Mouse (Mus musculus) effector memory CD4-positive, alpha-beta T cell, adult 5 months (primary cell): ENCODE measurements around the gene Prf1. TPM values are rescaled to one million over a fixed set of nuclear protein-coding genes. Genes with fewer than 3 reads are reported as not detected.

Source experiments
- polyA plus RNA-seq: library from polyadenylated mRNA; unstranded; fragments of 100-300 nt; shearing (Covaris generic); gene quantifications from one replicate; pipeline ENCODE4 v1.2.1, GENCODE M21; 2017

Gene Prf1
- polyA plus RNA-seq = 24.1 TPM

DNA sequence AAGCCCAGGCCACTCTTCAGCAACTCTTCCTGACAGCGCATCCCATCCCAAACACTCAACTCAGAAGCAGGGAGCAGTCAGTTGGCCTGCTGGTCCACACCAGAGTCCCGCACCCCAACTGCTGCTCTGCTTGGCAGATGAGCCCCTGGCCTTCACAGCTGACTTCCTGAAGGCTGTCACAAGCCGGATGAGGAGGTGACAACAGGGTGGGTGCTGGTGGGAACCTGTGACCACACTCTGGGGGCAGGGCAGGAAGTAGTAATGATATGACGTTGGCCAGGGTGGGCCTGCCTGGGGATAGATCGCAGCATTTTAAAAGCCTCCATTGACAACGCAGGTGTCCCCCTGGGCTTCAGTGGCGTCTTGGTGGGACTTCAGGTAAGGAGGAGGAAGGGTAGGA is at the start of gene Prf1:
Prf1 (plus strand) TSS at position 357 of the 400 bp plus-strand sequence.

GRCm38 (mm10) chr10:61273081-61273843 is 24.4 kb upstream of the Prf1 start, which contains the start of gene Adamts14:
TSS of gene Adamts14 (minus strand) at chr10:61273438.

Other genes with a start within 250 kb of the Prf1 start
- not detected for gene Pcbd1, start 208.5 kb upstream of the Prf1 start, polyA plus RNA-seq
- gene Sgpl1, start 150.1 kb upstream of the Prf1 start, polyA plus RNA-seq = 69.1 TPM
- gene Tbata, start 125.9 kb upstream of the Prf1 start, polyA plus RNA-seq = not detected
- gene Adamts14, start 24.4 kb upstream of the Prf1 start, polyA plus RNA-seq = not detected
- 0.20 TPM for gene Pald1, start 85.7 kb downstream of the Prf1 start, polyA plus RNA-seq
- gene Nodal, start 120.1 kb downstream of the Prf1 start, polyA plus RNA-seq = not detected
- gene Eif4ebp2, start 154.8 kb downstream of the Prf1 start, polyA plus RNA-seq = 14.4 TPM
- 4.5 TPM for gene Lrrc20, start 178.0 kb downstream of the Prf1 start, polyA plus RNA-seq